Mouse (Mus musculus): Measurements from ENCODE around the gene Abcd1.
"Not testable (repeated sequence)": the region's sequence is repeated elsewhere in the genome, so short reads cannot be mapped to it uniquely, and the experiment has no call there.

Gene Abcd1

GRCm38 (mm10) chrX:73739151-73739550 is 22.8 kb downstream of the Abcd1 start:
- in situ Hi-C loops (cut with MboI, MseI): no loop called here

DNA sequence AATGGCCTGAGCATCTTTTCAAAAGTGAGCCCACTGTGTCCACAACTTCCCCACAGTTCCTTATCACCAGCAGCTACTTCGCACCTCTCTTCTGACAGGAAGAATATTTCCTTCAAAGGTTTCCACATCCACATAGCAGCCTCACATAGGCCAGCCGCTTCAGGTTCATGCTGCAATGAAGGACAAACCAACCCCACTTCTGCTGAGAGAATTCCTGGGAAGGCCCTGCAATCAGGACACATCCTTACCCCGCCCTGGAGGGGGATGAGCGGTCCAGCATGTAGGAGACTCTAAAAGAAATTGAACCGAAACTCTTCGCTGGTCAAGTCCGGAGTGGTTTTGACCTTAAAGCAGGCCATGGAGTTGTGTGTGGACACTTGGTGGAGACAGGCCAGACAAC is 23.4 kb downstream of the Abcd1 start:
- in situ Hi-C loops (cut with MboI, MseI): not testable (repeated sequence)

- in situ Hi-C loops (cut with MboI, MseI): no loop called here
Measured at GRCm38 (mm10) chrX:73744774-73745481, 28.5 kb downstream of the Abcd1 start.

DNA sequence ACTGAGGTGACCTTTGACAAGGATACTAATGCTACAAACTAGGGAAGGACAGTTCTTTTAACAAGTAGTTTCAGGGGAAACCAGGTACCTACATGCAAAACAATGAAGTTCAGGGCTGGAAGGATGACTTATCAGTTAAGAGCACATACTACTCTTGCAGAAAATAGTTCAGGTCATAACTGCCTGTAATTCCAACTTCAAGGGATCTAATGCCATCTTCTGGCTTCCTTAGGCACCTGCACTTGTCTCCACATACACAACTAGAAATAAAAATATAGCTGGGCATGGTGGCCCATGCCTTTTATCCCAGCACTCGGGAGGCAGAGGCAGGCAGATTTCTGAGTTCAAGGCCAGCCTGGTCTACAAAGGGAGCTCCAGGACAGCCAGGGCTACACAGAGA is 32.6 kb downstream of the Abcd1 start:
- in situ Hi-C loops (cut with MboI, MseI): no loop called here

GRCm38 (mm10) chrX:73756334-73757140 is 40.1 kb downstream of the Abcd1 start, which contains the start of gene Plxnb3:
Gene Plxnb3 (plus strand): TSS chrX:73757090.
- in situ Hi-C loops (cut with MboI, MseI): no loop called here

DNA sequence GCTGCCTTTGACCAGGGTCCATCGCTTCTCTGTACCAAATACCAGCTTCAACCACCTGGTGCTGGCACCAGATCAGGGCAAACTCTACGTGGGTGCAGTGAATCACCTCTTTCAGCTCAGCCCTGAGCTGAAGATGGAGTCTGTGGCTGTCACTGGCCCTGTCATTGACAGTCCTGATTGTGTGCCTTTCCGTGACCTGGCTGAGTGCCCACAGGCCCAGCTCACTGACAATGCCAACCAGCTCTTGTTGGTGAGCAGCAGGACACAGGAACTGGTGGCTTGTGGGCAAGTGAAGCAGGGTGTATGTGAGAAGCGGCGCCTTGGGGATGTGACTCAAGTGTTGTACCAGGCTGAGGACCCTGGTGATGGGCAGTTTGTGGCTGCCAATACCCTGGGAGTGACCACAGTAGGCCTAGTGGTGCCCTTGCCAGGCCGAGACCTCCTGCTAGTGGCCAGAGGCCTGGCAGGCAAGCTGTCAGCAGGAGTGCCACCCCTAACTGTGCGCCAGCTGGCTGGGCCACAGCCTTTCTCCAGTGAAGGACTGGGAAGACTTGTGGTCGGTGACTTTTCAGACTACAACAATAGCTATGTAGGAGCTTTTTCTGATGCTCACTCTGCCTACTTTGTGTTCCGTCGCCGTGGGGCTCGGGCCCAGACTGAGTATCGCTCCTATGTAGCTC is 42.4 kb downstream of the Abcd1 start:
- in situ Hi-C loops (cut with MboI, MseI): no loop called here

GRCm38 (mm10) chrX:73765311-73765710 is 48.9 kb downstream of the Abcd1 start:
- in situ Hi-C loops (cut with MboI, MseI): no loop called here

DNA sequence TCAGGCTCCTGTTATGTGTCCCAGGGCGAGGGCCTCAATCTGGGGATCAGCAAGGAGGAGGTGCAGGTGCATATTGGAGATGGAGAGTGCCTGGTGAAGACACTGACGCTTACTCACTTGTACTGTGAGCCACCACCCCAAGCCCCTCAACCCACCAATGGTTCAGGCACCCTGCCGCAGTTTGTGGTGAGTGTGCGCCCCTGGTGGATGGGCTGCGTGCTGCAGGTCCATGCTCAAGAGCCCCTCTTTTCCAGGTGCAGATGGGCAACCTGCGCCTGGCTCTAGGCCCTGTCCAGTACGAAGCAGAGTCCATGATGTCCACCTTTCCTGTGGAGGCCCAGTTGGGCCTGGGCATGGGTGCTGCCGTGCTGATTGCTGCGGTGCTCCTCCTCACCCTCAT is 50.9 kb downstream of the Abcd1 start:
- in situ Hi-C loops (cut with MboI, MseI): no loop called here

DNA sequence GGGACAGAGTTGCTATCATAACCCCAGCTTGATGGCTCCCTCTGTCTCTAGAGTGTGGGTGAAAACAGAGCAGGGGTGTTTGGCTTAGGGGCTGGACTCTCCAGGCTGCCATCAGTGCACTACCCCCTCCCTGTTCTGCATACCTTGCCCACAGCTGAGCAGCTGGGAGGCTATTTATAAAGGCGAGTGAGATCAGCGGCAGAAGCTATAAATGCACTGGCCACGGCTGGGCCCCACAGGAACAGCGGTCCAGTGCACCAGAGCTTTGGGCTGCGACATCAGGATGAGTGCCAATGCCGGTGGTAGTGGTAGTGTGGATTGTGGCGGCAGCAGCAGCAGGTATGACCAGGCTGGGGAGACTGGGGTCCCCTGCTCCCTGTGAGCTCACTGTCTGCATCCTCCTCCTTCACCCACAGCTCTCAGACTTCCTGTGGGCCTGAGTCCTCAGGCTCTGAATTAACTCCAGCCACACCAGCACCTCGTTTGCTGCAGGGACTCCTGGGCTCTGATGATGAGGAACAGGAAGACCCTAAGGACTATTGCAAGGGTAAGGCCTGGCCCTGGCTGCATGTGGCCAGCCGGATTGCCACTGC is 57.9 kb downstream of the Abcd1 start, which contains the start of gene Srpk3:
Gene Srpk3 (plus strand): TSS at position 238 of the 593 bp plus-strand sequence.
- in situ Hi-C loops (cut with MboI, MseI): no loop called here

DNA sequence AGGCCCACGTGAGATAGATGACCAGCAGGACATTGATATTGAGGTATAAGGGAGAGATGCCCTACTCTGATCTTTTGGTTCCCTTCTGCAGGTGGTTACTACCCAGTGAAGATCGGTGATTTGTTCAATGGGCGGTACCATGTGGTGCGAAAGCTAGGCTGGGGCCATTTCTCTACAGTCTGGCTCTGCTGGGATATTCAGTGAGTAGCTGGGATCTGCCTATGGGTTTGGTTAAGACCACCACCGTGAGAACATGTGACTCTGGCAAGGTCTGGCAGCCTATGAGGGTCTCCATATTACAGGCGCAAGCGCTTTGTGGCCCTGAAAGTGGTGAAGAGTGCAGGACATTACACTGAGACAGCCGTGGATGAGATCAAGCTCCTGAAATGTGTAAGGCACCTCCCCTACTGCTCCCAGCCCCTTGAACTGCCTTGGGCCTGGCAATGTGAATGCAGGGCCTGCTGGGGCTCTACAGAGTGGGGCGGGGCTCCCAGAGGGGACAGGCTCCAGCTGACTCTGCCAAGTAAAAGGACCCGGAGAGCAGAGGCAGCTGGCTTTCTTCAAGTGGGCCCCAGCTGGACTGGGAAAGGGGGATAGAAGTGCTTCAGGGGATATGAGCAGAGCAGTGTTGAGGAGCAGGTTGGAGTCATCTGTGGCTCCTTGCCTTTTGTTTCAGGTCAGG is 58.5 kb downstream of the Abcd1 start:
- in situ Hi-C loops (cut with MboI, MseI): loop anchor here (5.0 kb wide), 1 partner anchor 98 kb away; no protein-coding TSS in a partner anchor

GRCm38 (mm10) chrX:73782227-73782626 is 65.8 kb downstream of the Abcd1 start:
- in situ Hi-C loops (cut with MboI, MseI): no loop called here

GRCm38 (mm10) chrX:73785666-73786065 is 69.3 kb downstream of the Abcd1 start:
- in situ Hi-C loops (cut with MboI, MseI): loop anchor here (5.0 kb wide), 1 partner anchor 68 kb away; the partner anchor contains the start of genes Abcd1 and Bcap31

DNA sequence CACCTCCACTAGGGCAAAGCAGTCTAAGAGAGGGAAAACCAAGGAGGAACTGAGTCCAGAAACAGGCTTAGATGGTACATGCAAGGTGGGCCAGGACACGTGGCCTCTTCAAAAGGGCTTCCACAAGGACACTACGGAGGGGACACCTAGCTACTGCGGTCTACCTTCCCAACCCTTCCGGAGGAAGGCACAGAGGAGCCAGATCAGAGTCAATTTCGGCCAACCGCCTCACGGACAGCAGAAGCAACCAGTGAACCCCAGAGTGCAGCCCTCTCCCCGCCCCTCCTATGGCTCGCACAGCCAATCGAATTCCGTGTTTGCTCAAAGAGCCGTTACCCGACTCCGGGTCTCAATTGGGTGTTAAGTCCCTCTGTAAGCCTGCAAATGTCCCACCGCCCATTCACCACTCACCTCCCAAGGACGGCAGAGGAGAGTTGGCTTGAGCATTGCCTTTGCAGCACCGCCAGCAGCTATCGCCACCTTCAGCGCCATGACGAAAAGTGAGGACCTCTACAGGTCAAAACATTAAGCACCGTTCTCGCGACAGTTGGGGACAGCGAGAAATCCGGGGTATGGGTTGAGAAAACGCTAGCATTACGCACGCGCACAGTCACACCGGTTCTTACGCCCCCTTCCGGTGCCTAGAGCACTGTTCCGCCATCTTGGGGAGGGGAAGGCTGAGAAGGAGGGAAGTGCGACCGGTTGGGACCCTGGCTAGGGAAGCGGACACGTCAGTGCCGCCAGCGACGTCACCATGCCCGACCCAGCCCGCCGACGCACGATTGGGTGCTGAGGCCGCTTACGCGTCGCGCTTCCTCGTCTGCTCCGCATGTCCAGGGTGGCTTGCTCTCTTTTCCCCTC is 70.2 kb downstream of the Abcd1 start, which contains the start of the genes Idh3g and Ssr4:
Gene Idh3g (minus strand): TSS at position 534 of the 861 bp plus-strand sequence.
Gene Ssr4 (plus strand): TSS at position 665 of the 861 bp plus-strand sequence.
- in situ Hi-C loops (cut with MboI, MseI): loop anchor here (5.0 kb wide), 1 partner anchor 69 kb away; the partner anchor contains the start of genes Abcd1 and Bcap31

- in situ Hi-C loops (cut with MboI, MseI): loop anchor here (5.0 kb wide), 1 partner anchor 70 kb away; the partner anchor contains the start of genes Abcd1 and Bcap31
Measured at GRCm38 (mm10) chrX:73787225-73787558, 70.8 kb downstream of the Abcd1 start.

Measured in regulatory T cell (primary cell).